Mouse (Mus musculus): ENCODE data around the gene Tbx3. TPM values are rescaled to one million over a fixed set of nuclear protein-coding genes. Genes with fewer than 3 reads are reported as not detected.

The Tbx3 gene
- polyA plus RNA-seq, 1 experiment from 2014 or later: 65.3 TPM

DNA sequence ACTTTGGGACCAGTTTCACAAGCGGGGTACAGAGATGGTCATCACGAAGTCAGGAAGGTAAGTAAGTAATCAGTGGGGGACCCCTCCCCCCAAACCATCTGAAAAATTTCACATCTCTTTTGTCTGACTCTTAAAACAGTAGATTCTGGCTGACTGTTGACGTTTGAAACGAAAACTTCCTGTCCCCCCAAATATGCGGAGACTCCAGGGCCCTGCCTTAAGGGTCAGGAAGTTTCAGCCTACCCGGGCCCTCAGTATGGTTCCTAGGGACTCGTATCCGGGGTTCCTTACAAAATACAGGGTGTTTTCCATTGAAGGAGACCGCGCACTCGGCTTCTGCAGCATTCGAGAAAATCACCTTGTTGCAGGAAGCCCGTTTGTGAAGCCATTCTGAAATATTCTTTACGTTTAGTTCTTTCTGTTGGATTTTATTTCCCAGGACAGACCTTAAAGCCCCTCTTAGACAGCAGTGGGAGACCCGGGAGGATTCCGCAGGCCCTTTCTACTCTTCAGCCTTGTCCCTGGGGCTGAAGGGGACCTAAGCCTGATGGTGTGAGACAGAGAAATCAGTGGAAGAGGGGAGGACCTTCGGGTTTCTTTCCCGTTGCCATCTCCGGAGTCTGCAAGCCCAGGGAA, 2.0 kb downstream of the Tbx3 start:
- H3K27me3 ChIP-seq: peaks cover 41% of the 10 kb centered on the region
- ATAC-seq (ENCODE audit: insufficient number of reproducible peaks, insufficient read depth, low FRiP score, low TSS enrichment): no peak
- under 1% methylated on average over 19 of the region's 19 CpGs for WGBS
- H3K4me1 ChIP-seq: peaks cover 15% of the 10 kb centered on the region
- H3K27ac ChIP-seq: peak overlapping the region; percentile 98
- no peaks in the 10 kb centered on the region; the same call in 1 of the 2 replicates for H3K36me3 ChIP-seq
- peak overlapping the region; percentile 91 for H3K9ac ChIP-seq
- peak overlapping the region; percentile 65 for H3K4me2 ChIP-seq (replicated peaks)
- peak overlapping the region; percentile 57 for H3K4me3 ChIP-seq
- H3K9me3 ChIP-seq: no peaks in the 10 kb centered on the region

DNA sequence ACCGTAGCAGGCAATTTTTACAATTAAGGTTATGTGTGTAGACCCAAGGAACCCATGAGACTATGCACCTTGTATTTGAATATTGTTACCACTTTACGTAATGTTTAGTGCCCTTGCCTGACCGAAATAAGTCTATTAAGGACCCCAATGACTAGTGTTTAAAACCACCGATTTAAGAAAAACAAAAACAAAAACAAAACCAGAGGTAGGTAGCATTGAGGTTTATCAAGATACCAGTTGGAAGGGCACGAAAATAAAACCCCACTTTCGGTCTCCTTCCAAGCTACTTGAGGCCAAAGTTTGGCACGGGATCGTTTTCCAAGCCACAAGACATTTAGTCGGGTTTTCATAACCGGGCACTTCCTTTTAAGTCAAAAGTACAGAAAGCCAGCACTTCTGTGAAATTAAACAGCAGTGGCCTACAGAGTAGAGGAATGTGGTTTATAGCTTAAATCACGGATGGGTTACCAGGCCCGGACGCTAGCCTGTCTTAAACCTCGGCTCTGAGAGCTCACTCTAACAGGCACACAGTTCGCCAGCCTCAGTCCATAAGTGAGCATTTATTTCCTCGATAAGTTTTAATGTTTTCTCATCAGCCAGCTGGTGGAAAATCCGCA, 2.6 kb downstream of the Tbx3 start:
- H3K9ac ChIP-seq: peak overlapping the region; percentile 91
- H3K4me2 ChIP-seq (replicated peaks): peak overlapping the region; percentile 65
- WGBS: 2% methylated on average over 17 of the region's 17 CpGs
- peaks cover under 1% of the 10 kb centered on the region for H3K36me3 ChIP-seq
- peaks cover 14% of the 10 kb centered on the region; the same call in 1 of the 2 replicates for H3K4me1 ChIP-seq
- H3K9me3 ChIP-seq: no peaks in the 10 kb centered on the region
- peak overlapping the region; percentile 57 for H3K4me3 ChIP-seq
- H3K27ac ChIP-seq: peak overlapping the region; percentile 98
- peaks cover 37% of the 10 kb centered on the region for H3K27me3 ChIP-seq
- no peak for ATAC-seq (ENCODE audit: insufficient number of reproducible peaks, insufficient read depth, low FRiP score, low TSS enrichment)

DNA sequence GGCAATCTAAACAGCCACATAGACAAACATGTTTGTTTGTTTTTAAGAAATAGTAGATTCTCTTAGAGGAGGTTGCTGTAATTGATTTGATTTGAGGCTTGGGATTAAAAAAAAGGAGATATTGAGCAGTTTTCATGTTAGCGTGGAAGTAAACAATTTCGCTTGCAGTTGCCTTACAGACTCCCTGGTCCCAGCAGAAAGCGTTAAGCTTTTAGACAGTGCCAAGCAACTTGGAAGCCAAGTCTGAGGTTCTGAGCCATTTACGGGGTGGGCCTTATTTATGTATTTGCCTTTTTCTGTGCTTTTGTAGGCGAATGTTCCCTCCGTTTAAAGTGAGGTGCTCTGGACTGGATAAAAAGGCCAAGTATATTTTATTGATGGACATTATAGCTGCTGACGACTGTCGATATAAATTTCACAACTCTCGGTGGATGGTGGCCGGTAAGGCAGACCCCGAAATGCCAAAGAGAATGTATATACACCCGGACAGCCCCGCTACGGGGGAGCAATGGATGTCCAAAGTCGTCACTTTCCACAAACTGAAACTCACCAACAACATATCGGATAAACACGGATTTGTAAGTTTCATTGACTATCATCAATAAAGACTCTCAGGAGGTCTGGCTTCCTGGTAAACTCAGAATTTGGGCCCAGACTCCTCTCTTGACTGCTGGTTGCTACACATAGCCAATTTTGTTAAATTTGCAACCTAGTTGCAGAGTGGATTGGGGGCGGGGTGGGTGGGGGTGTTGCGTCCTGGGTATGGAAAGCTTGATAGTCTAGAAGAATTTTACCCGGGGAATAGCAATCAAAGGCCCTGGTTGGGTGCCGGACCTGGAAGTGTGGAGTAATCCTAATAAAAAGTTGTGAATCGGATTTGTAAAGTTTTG, 3.5 kb downstream of the Tbx3 start:
- Histone ChIP-seq H3K36me3 (peaks cover 9% of the 10 kb centered on the region), H3K4me2 (replicated peaks) (peak overlapping the region; percentile 65), H3K4me3 (peak overlapping the region; percentile 57), H3K9me3 (no peaks in the 10 kb centered on the region), H3K9ac (peak overlapping the region; percentile 91), H3K4me1 (peaks cover 13% of the 10 kb centered on the region; the same call in 1 of the 2 replicates), H3K27ac (peak overlapping the region; percentile 98), H3K27me3 (peaks cover 38% of the 10 kb centered on the region)
- 5% methylated on average over 22 of the region's 22 CpGs for WGBS
- ATAC-seq (ENCODE audit: insufficient number of reproducible peaks, insufficient read depth, low FRiP score, low TSS enrichment): no peak

DNA sequence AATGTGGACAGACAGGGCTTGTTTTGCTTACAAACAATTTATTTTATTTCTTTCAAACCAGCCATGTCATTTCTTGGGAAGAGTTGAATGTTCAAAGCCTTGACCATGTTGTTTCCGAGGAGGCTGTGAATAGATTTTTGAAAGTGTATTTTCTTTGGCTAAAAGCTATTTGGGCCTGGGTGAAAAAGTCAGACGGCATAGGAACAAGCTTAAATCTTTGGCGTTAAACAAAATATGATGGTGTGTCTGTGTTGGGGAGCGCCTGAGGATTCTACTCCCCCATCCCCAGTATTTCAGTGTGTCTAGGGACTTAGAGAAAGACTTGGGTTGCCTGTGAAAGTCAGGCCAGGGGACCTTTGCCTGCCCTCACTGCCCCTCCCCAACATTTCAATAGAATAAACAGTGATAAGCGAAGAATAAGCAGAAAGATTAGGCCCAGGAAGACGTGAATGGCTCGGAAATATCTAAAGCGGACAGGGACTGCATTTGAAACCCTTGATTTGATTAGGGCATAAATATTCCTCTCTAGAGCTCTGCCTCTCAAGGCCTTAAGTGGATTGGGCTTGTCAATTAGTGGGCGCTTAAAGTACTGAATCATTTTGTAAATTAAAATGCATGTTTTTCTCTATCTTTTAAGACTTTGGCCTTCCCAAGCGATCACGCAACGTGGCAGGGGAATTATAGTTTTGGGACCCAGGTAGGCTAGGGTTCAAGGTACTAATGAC, 4.3 kb downstream of the Tbx3 start:
- peak overlapping the region; percentile 57 for H3K4me3 ChIP-seq
- H3K4me2 ChIP-seq (replicated peaks): peak overlapping the region; percentile 65
- no peak for ATAC-seq (ENCODE audit: insufficient number of reproducible peaks, insufficient read depth, low FRiP score, low TSS enrichment)
- H3K9me3 ChIP-seq: no peaks in the 10 kb centered on the region
- peak overlapping the region; percentile 98 for H3K27ac ChIP-seq
- peaks cover 34% of the 10 kb centered on the region for H3K27me3 ChIP-seq
- 0 out of 2 replicates have a peak, but pooled peaks cover 8% of the 10 kb centered on the region for H3K4me1 ChIP-seq
- 14% methylated on average over 12 of the region's 12 CpGs for WGBS
- peak overlapping the region; percentile 91 for H3K9ac ChIP-seq
- peaks cover 10% of the 10 kb centered on the region for H3K36me3 ChIP-seq

DNA sequence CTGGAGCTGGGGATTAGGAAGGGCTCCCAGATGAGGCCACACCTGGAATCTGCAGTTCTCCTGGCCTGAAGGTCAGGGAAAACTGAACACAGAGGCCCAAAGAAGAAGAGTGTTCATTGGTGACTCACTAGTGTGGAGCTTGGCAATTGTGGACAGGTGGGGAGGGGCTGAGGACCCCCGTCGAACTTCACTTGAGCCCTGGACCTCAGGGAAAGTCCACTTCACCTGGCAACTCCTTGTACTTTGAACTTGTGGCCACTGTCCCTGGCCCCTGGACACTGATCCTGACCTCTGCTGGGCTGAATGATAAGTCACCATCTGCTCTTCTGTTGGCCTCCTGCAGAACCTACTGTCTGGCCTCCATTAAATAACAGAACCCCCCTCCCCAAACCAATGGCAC, 5.8 kb downstream of the Tbx3 start:
- H3K9ac ChIP-seq: peak overlapping the region; percentile 91
- H3K36me3 ChIP-seq: peaks cover 18% of the 10 kb centered on the region
- H3K9me3 ChIP-seq: no peaks in the 10 kb centered on the region
- H3K27me3 ChIP-seq: peaks cover 49% of the 10 kb centered on the region
- H3K27ac ChIP-seq: peak overlapping the region; percentile 50; the same call in 1 of the 2 replicates
- peak overlapping the region; percentile 65 for H3K4me2 ChIP-seq (replicated peaks)
- no peak for ATAC-seq (ENCODE audit: insufficient number of reproducible peaks, insufficient read depth, low FRiP score, low TSS enrichment)
- peaks cover 17% of the 10 kb centered on the region; the same call in 1 of the 2 replicates for H3K4me1 ChIP-seq
- peak overlapping the region; percentile 57 for H3K4me3 ChIP-seq
- WGBS: 12% methylated on average over 2 of the region's 2 CpGs

DNA sequence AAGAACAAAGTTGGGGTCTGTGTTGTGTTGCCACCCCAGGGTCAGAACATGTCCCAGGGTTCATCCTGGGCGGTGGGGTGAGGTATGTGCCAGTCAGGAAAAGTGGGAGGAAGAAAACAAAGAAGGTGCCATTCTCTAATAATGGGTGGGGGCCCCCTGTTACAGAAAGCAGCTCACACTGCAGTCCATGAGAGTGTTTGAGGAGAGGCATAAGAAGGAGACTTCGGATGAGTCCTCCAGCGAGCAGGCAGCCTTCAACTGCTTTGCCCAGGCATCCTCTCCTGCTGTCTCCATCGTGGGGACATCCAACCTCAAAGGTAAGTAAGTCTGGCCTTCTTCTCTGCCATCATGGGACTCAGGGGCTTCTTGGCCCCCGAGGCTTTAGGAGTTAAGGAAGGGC, 8.0 kb downstream of the Tbx3 start:
- peak overlapping the region; percentile 91 for H3K9ac ChIP-seq
- peaks cover 29% of the 10 kb centered on the region; the same call in 1 of the 2 replicates for H3K4me1 ChIP-seq
- peak overlapping the region; percentile 65 for H3K4me2 ChIP-seq (replicated peaks)
- peak overlapping the region; percentile 75; the same call in 1 of the 2 replicates for H3K27ac ChIP-seq
- H3K27me3 ChIP-seq: peaks cover 67% of the 10 kb centered on the region
- peaks cover 18% of the 10 kb centered on the region for H3K36me3 ChIP-seq
- no peaks in the 10 kb centered on the region for H3K9me3 ChIP-seq
- ATAC-seq (ENCODE audit: insufficient number of reproducible peaks, insufficient read depth, low FRiP score, low TSS enrichment): no peak
- 32% methylated on average over 5 of the region's 5 CpGs for WGBS
- H3K4me3 ChIP-seq: peak overlapping the region; percentile 22

DNA sequence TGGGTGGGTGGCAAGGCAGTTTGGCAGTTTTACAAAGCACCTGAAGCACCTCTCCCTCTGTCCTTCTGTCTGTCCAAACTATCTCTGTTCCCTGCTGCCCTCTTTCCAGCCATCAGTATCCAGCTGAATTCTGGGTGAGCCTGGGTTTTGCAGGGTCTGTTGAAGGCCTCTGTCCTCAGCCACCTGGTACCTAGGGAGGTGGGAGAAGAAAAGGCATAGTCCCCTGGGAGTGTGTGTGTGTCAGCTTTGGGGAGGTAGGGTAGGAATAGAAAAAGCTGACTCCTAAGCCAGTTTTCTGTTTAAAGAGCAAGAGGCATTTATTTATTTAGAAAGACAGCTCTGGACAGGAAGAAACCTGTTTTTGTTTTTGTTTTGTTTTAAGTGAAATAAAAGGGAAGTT, 8.6 kb downstream of the Tbx3 start:
- H3K36me3 ChIP-seq: peaks cover 18% of the 10 kb centered on the region

DNA sequence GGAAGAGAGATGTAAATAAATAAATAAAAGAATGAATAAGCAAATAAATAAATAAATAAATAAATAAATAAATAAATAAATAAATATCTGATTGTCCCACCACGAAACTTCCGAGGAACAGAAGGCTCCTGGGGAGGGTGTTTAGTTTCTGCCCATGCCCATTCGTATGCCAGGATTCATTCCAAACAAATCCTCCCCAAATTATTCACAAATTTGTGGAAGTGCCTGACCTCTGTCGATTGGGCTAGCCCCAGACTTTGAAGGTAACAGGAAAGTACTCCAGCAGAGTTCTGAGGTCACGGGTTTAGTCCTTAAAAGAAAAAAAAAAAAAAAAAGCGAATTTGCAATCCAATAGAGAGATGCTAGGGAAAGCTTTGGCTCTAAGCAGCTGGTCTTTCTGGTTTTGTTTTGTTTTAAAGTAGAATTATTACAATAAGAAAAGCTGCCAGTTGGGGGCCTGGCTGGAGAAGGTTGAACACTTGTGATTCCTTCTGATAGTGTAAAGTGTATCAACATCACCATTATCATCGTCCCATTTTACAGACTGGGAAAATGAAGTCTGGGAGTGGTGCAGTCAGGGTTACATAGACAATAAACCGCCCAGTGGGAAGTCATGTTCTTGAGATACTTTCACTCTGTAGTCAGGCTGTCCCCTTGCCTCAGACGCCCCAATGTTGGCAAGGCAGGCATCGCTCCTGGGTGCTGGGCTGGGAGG, 9.3 kb downstream of the Tbx3 start:
- Histone ChIP-seq H3K4me2 (replicated peaks) (peak overlapping the region; percentile 68), H3K9me3 (no peaks in the 10 kb centered on the region), H3K27ac (peak overlapping the region; percentile 83), H3K9ac (peak overlapping the region; percentile 79), H3K27me3 (peaks cover 66% of the 10 kb centered on the region), H3K36me3 (peaks cover 18% of the 10 kb centered on the region), H3K4me3 (peak overlapping the region; percentile 44), H3K4me1 (peaks cover 29% of the 10 kb centered on the region; the same call in 1 of the 2 replicates)
- ATAC-seq (ENCODE audit: insufficient number of reproducible peaks, insufficient read depth, low FRiP score, low TSS enrichment): no peak
- 23% methylated on average over 10 of the region's 10 CpGs for WGBS

More for the DNA sequence above, 8.6 kb downstream of the Tbx3 start:
- Histone ChIP-seq H3K27me3 (peaks cover 67% of the 10 kb centered on the region), H3K9ac (peak overlapping the region; percentile 91), H3K27ac (peak overlapping the region; percentile 75; the same call in 1 of the 2 replicates), H3K4me1 (peaks cover 29% of the 10 kb centered on the region; the same call in 1 of the 2 replicates), H3K4me3 (peak overlapping the region; percentile 22), H3K9me3 (no peaks in the 10 kb centered on the region), H3K4me2 (replicated peaks) (peak overlapping the region; percentile 65)
- ATAC-seq (ENCODE audit: insufficient number of reproducible peaks, insufficient read depth, low FRiP score, low TSS enrichment): no peak

DNA sequence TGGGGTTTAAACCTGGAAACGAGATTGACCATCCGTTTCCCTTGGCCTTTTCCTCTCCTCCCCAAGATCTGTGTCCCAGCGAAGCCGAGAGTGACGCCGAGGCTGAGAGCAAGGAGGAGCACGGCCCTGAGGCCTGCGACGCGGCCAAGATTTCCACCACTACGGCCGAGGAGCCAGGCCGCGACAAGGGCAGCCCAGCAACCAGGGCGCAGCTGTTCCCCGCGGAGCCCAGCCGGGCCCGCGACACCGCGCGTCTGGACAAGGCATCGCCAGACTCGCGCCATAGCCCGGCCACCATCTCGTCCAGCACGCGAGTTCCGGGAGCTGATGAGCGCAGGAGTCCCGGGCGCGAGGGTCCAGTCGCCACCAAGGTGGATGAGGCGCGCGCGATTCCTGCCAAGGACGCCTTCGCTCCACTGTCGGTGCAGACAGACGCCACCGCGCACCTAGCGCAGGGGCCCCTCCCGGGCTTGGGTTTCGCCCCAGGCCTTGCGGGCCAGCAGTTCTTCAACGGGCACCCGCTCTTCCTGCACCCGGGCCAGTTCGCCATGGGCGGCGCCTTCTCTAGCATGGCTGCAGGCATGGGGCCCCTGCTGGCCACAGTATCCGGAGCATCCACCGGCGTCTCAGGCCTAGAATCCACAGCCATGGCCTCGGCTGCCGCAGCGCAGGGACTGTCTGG, 10.0 kb downstream of the Tbx3 start:
- H3K27ac ChIP-seq: peak overlapping the region; percentile 83
- H3K36me3 ChIP-seq: peaks cover 18% of the 10 kb centered on the region
- no peak for ATAC-seq (ENCODE audit: insufficient number of reproducible peaks, insufficient read depth, low FRiP score, low TSS enrichment)
- H3K9me3 ChIP-seq: no peaks in the 10 kb centered on the region
- peak overlapping the region; percentile 68 for H3K4me2 ChIP-seq (replicated peaks)
- peaks cover 33% of the 10 kb centered on the region for H3K4me1 ChIP-seq
- H3K9ac ChIP-seq: peak overlapping the region; percentile 79
- WGBS: 4% methylated on average over 62 of the region's 62 CpGs
- H3K27me3 ChIP-seq: peaks cover 61% of the 10 kb centered on the region
- peak overlapping the region; percentile 44 for H3K4me3 ChIP-seq

Measured in embryonic facial prominence, embryonic 12.5 days (tissue).